Mouse (Mus musculus): ENCODE results near the gene Tmem231. TPM values are rescaled to one million over a fixed set of nuclear protein-coding genes. Genes with fewer than 3 reads are reported as not detected.

The Tmem231 gene
- total and polyA plus RNA-seq, 2 experiments from 2014 or later: 1.2 to 1.6 TPM

DNA sequence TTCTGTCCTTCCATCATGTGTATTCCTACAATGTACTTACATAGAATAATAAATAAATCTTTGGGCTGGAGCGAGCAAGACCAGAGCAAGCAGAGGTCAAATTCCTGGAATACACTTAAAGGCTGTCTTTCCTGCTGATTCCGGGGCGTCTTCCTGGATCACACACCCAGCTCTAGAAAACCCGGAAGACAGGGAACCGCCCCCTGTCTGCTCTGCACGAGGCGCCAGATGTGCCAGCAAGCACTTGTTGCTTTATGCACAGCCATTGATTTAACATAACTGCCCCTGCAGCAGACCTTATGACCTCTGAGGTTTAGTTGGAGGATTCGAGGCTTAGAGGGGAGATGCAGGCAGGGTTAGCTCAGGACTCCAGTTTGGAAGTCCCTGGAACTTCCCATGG, 41.7 kb downstream of the Tmem231 start:
- no peak overlapping the region for H3K9ac ChIP-seq (replicated peaks; ENCODE audit: low read depth, low read length)
- no peaks in the 10 kb centered on the region; the same call in 1 of the 2 replicates for H3K4me1 ChIP-seq (ENCODE audit: control insufficient read depth, insufficient read depth)
- ATAC-seq (ENCODE audit: insufficient read depth, low read depth): no peak
- TF ChIP-seq EP300 (IDR thresholded peaks at IDR 0.05; ENCODE audit: low read depth) (no peak), CTCF (IDR thresholded peaks at IDR 0.05; ENCODE audit: low read depth) (no peak)
- no peak for DNase-seq (ENCODE audit: low spot score)
- H3K27ac ChIP-seq (ENCODE audit: low read depth): no peak overlapping the region
- 19% methylated on average over 8 of the region's 8 CpGs for WGBS
- 0 out of 2 replicates have a peak, but pooled peaks cover 3% of the 10 kb centered on the region for H3K9me3 ChIP-seq (replicated peaks; ENCODE audit: control insufficient read depth, low read length)
- no peak overlapping the region for H3K4me2 ChIP-seq (ENCODE audit: low read depth, low read length)
- H3K4me3 ChIP-seq (ENCODE audit: low read depth, low read length): no peak overlapping the region
- H3K27me3 ChIP-seq (ENCODE audit: control insufficient read depth, insufficient read depth, low read length): peaks cover 26% of the 10 kb centered on the region
- H3K36me3 ChIP-seq (replicated peaks; ENCODE audit: control insufficient read depth, insufficient read depth, low read length): no peaks in the 10 kb centered on the region

DNA sequence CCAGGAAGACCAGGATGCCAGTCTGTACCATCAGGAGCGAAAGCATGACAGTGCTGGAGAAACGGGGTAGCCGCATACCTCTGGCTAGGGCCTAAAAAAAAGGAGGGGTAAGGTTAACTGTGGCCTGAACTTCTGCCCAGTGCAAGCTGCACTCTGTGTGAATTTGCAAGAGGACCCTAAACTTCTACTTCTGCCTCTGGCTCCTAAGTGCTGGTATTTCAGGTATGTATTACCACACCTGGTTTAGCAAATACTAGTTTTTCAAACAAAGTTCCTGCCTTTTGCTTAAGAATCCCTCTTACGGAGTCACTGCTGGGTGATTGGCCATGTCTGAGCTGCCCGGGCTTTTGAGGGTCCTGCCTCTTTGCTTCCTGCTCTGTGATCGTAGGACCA, 42.8 kb downstream of the Tmem231 start:
- H3K4me2 ChIP-seq (ENCODE audit: low read depth, low read length): no peak overlapping the region
- peaks cover 26% of the 10 kb centered on the region for H3K27me3 ChIP-seq (ENCODE audit: control insufficient read depth, insufficient read depth, low read length)
- H3K36me3 ChIP-seq (replicated peaks; ENCODE audit: control insufficient read depth, insufficient read depth, low read length): no peaks in the 10 kb centered on the region
- 57% methylated on average over 6 of the region's 6 CpGs for WGBS
- DNase-seq (ENCODE audit: low spot score) (no peak), ATAC-seq (ENCODE audit: insufficient read depth, low read depth) (no peak)
- H3K4me1 ChIP-seq (ENCODE audit: control insufficient read depth, insufficient read depth): no peaks in the 10 kb centered on the region; the same call in 1 of the 2 replicates
- H3K27ac ChIP-seq (ENCODE audit: low read depth): no peak overlapping the region
- H3K9ac ChIP-seq (replicated peaks; ENCODE audit: low read depth, low read length): no peak overlapping the region
- H3K4me3 ChIP-seq (ENCODE audit: low read depth, low read length): no peak overlapping the region
- 0 out of 2 replicates have a peak, but pooled peaks cover 3% of the 10 kb centered on the region for H3K9me3 ChIP-seq (replicated peaks; ENCODE audit: control insufficient read depth, low read length)
- TF ChIP-seq EP300 (IDR thresholded peaks at IDR 0.05; ENCODE audit: low read depth) (no peak), CTCF (IDR thresholded peaks at IDR 0.05; ENCODE audit: low read depth) (no peak)

DNA sequence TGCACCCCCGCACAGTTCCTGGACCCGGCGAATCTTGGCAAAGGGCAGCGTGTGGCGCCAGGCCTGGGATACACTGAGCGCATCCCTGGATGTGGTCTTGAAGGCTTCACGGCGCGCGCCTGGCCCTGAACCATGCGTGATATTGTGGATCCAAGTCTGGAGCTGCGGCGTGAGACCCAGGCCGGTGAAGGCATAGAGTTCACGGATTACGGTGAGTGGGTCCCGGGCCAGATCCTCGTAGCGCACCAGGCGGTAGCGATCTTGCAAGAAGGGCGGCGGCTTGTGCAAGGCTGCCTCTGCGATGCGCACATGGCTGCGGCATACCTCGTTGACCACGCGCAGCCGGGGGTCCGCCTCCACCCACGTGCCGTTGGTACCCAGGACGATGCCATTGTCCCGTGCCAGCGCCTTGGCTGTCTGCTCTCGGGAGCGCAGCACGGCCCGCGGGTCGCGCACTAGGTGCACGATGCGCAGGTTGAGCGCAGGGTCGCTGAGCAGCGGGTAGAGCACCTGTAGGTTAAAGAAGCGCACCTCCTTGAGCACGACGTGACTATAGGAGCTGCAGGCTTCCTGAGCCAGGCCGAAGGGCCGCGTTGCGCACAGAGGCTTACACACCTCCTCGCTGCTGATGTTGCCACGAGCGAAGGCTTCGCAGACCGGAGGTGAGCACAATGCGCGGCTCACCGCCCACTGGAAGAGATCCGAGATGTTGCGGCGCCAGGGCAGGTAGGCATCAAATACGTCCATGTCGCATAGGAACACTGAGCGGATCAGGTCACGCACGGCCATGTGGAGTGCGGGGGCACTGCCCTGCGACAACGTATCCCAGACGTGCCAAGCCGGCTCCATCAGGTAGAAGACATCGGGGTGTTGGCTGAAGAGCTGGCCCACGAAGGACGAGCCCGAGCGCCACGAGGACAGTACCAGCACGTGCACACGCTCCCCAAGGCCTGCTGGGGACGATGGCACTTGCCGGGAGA, 43.5 kb downstream of the Tmem231 start:
- ATAC-seq (ENCODE audit: insufficient read depth, low read depth): no peak
- H3K27ac ChIP-seq (ENCODE audit: low read depth): no peak overlapping the region

DNA sequence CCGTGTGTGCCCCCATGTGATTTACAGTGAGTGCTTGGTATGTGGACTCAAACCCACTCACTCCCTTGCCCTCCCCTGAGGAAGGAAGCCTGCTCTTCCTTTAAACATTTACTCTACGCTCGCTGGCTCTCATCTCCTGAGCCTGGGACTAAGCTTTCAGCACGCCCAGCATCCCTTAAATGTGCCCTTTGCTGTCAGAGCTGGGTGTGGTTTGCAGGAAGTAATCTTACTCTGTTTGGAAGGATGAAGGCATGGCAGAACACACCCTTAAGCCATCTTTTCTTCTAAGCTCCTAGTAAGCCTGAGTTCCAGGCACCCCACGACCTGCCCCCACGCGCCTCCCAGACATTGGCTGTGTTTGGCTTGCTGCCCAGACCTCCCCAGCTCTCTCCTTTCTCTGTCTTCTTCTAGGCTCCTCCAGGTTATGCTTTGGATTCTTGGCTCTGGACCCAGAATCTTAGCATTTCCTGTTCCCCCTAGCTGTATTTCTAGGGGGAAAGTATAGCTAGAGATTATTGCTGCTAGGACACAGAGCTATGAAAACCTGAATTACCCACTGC, 45.5 kb downstream of the Tmem231 start:
- Histone ChIP-seq H3K27ac (ENCODE audit: low read depth) (no peak overlapping the region), H3K27me3 (ENCODE audit: control insufficient read depth, insufficient read depth, low read length) (peaks cover 26% of the 10 kb centered on the region), H3K9me3 (replicated peaks; ENCODE audit: control insufficient read depth, low read length) (no peaks in the 10 kb centered on the region), H3K4me3 (ENCODE audit: low read depth, low read length) (no peak overlapping the region), H3K4me1 (ENCODE audit: control insufficient read depth, insufficient read depth) (no peaks in the 10 kb centered on the region; the same call in 1 of the 2 replicates), H3K4me2 (ENCODE audit: low read depth, low read length) (no peak overlapping the region), H3K36me3 (replicated peaks; ENCODE audit: control insufficient read depth, insufficient read depth, low read length) (no peaks in the 10 kb centered on the region), H3K9ac (replicated peaks; ENCODE audit: low read depth, low read length) (no peak overlapping the region)
- WGBS: 17% methylated on average over 7 of the region's 7 CpGs
- no peak for DNase-seq (ENCODE audit: low spot score)
- TF ChIP-seq EP300 (IDR thresholded peaks at IDR 0.05; ENCODE audit: low read depth): no peak
- TF ChIP-seq CTCF (IDR thresholded peaks at IDR 0.05; ENCODE audit: low read depth): no peak
- ATAC-seq (ENCODE audit: insufficient read depth, low read depth): no peak

More for the DNA sequence above, 43.5 kb downstream of the Tmem231 start:
- TF ChIP-seq CTCF (IDR thresholded peaks at IDR 0.05; ENCODE audit: low read depth): no peak
- TF ChIP-seq EP300 (IDR thresholded peaks at IDR 0.05; ENCODE audit: low read depth): no peak
- H3K4me3 ChIP-seq (ENCODE audit: low read depth, low read length): peak overlapping the region; percentile 9; the same call in 1 of the 2 replicates
- H3K9me3 ChIP-seq (replicated peaks; ENCODE audit: control insufficient read depth, low read length): 0 out of 2 replicates have a peak, but pooled peaks cover 3% of the 10 kb centered on the region
- no peaks in the 10 kb centered on the region; the same call in 1 of the 2 replicates for H3K4me1 ChIP-seq (ENCODE audit: control insufficient read depth, insufficient read depth)
- peaks cover 26% of the 10 kb centered on the region for H3K27me3 ChIP-seq (ENCODE audit: control insufficient read depth, insufficient read depth, low read length)
- 14% methylated on average over 85 of the region's 86 CpGs for WGBS
- H3K36me3 ChIP-seq (replicated peaks; ENCODE audit: control insufficient read depth, insufficient read depth, low read length): no peaks in the 10 kb centered on the region
- DNase-seq (ENCODE audit: low spot score): no peak
- no peak overlapping the region for H3K9ac ChIP-seq (replicated peaks; ENCODE audit: low read depth, low read length)
- H3K4me2 ChIP-seq (ENCODE audit: low read depth, low read length): peak overlapping the region; percentile 31; the same call in 1 of the 2 replicates

DNA sequence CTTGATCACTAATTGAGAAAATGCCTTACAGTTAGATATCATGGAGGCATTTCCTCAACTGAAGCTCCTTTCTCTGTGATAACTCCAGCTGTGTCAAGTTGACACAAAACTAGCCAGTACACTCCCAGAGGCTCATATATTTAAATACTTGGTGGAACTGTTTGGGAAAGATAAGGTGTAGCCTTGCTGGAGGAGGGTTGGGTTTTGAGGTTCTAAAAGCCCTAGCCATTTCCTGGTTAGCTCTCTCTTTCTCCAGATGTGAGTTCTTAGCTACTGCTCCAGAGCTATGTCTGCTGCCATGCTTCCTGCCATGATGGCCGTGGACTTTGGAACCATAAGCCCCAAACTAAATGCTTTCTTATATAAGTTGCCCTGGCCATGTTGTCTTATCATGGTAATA, 46.2 kb downstream of the Tmem231 start:
- H3K4me1 ChIP-seq (ENCODE audit: control insufficient read depth, insufficient read depth): no peaks in the 10 kb centered on the region; the same call in 1 of the 2 replicates
- no peak overlapping the region for H3K4me3 ChIP-seq (ENCODE audit: low read depth, low read length)
- no peaks in the 10 kb centered on the region for H3K9me3 ChIP-seq (replicated peaks; ENCODE audit: control insufficient read depth, low read length)
- ATAC-seq (ENCODE audit: insufficient read depth, low read depth) (no peak), DNase-seq (ENCODE audit: low spot score) (no peak)
- 81% methylated on average over 1 of the region's 1 CpGs for WGBS
- no peak for TF ChIP-seq EP300 (IDR thresholded peaks at IDR 0.05; ENCODE audit: low read depth)
- no peak for TF ChIP-seq CTCF (IDR thresholded peaks at IDR 0.05; ENCODE audit: low read depth)
- no peaks in the 10 kb centered on the region for H3K36me3 ChIP-seq (replicated peaks; ENCODE audit: control insufficient read depth, insufficient read depth, low read length)
- no peak overlapping the region for H3K4me2 ChIP-seq (ENCODE audit: low read depth, low read length)
- no peak overlapping the region for H3K9ac ChIP-seq (replicated peaks; ENCODE audit: low read depth, low read length)
- no peak overlapping the region for H3K27ac ChIP-seq (ENCODE audit: low read depth)
- peaks cover 26% of the 10 kb centered on the region for H3K27me3 ChIP-seq (ENCODE audit: control insufficient read depth, insufficient read depth, low read length)

Data from heart, postnatal 0 days (tissue).